Mouse (Mus musculus) activated CD4-positive, CD25-positive, alpha-beta regulatory T cell, adult 4 months (primary cell): Measurements from ENCODE around the gene Glb1l. TPM values are rescaled to one million over a fixed set of nuclear protein-coding genes. Genes with fewer than 3 reads are reported as not detected.

Experiments
- polyA plus RNA-seq, 2 experiments: library from polyadenylated mRNA; unstranded; fragments of 100-300 nt; shearing (Covaris generic); gene quantifications; one replicate each; pipeline ENCODE4 v1.2.1; 2017

The Glb1l gene
- polyA plus RNA-seq, 2 experiments from 2014 or later, result 12.0 to 12.4 TPM

Other genes with a start within 250 kb of the Glb1l start
- 1 to 10 TPM; 5.4 to 6.3 TPM for gene Nhej1, start 85.6 kb downstream of the Glb1l start, polyA plus RNA-seq
- gene Slc23a3, start 76.9 kb downstream of the Glb1l start, polyA plus RNA-seq, result under 1 TPM in 1 of 2 experiments, not detected in 1; 0.46 TPM
- 100 to 1,000 TPM; 114 to 125 TPM for gene Cnppd1, start 68.1 kb downstream of the Glb1l start, polyA plus RNA-seq
- 10 to 100 TPM; 15.1 to 27.4 TPM for gene Retreg2, start 68.0 kb downstream of the Glb1l start, polyA plus RNA-seq
- 10 to 100 TPM; 52.2 to 58.8 TPM for gene Zfand2b, start 42.2 kb downstream of the Glb1l start, polyA plus RNA-seq
- gene Abcb6, start 30.4 kb downstream of the Glb1l start, polyA plus RNA-seq, result 1 to 10 TPM; 1.4 to 2.8 TPM
- 10 to 100 TPM; 14.1 to 17.1 TPM for gene Ankzf1, start 18.7 kb downstream of the Glb1l start, polyA plus RNA-seq
- 1 to 10 TPM; 9.9 TPM for gene Atg9a, start 18.6 kb downstream of the Glb1l start, polyA plus RNA-seq
- 10 to 100 TPM; 45.7 to 65.1 TPM for gene Stk16, start within 50 bp of the Glb1l start, polyA plus RNA-seq
- 100 to 1,000 TPM; 120 to 135 TPM for gene Tuba4a, start 9.1 kb upstream of the Glb1l start, polyA plus RNA-seq
- gene A630095N17Rik, start 21.3 kb upstream of the Glb1l start, polyA plus RNA-seq, result not detected
- gene Dnajb2, start 25.6 kb upstream of the Glb1l start, polyA plus RNA-seq, result 1 to 10 TPM; 5.9 to 7.1 TPM
- under 1 TPM; 0.37 to 0.47 TPM for gene Ptprn, start 53.7 kb upstream of the Glb1l start, polyA plus RNA-seq
- gene Resp18, start 67.6 kb upstream of the Glb1l start, polyA plus RNA-seq, result not detected
- gene Dnpep, start 107.2 kb upstream of the Glb1l start, polyA plus RNA-seq, result 10 to 100 TPM; 57.0 to 64.9 TPM
- gene Des, start 149.5 kb upstream of the Glb1l start, polyA plus RNA-seq, result not detected
- not detected for gene Speg, start 164.5 kb upstream of the Glb1l start, polyA plus RNA-seq
- 10 to 100 TPM; 43.8 to 51.5 TPM for gene Gmppa, start 225.1 kb upstream of the Glb1l start, polyA plus RNA-seq
- gene Asic4, start 239.6 kb upstream of the Glb1l start, polyA plus RNA-seq, result not detected